Mouse (Mus musculus) midbrain, embryonic 16.5 days (tissue): ENCODE measurements at regions not wholly inside any gene's neighbourhood (a gene's known extent, or its start where the extent isn't known, plus 50 kb on each side); places are given as distances from the start of the nearest gene placed in this dataset.

Source experiments
- ATAC-seq: fragments of 200-750 bp; cut with Nextera tagmentation; 2 replicates; pipeline ENCODE4 v1.8.0; 2017; ENCODE audit warnings: moderate TSS enrichment
- H3K27ac ChIP-seq: fragments of 300-500 bp; sonication (generic); 2 replicates; pipeline ENCODE4 v1.5.1; 2014; ENCODE audit warnings: mild to moderate bottlenecking, low read length, mixed read lengths
- H3K27me3 ChIP-seq: fragments of 300-500 bp; sonication (generic); 2 replicates; pipeline ENCODE4 v1.6.1; 2014; ENCODE audit warnings: low read depth, low read length, mixed read lengths; ENCODE audit not compliant: control insufficient read depth, insufficient read depth
- H3K36me3 ChIP-seq: fragments of 300-500 bp; sonication (generic); 2 replicates; pipeline ENCODE4 v1.6.1; 2014; ENCODE audit warnings: mild to moderate bottlenecking, low read length, moderate library complexity, mixed read lengths; ENCODE audit not compliant: control insufficient read depth, insufficient read depth
- H3K4me1 ChIP-seq: fragments of 300-500 bp; sonication (generic); 2 replicates; pipeline ENCODE4 v1.6.1; 2014; ENCODE audit warnings: mild to moderate bottlenecking, low read length, mixed read lengths; ENCODE audit not compliant: control insufficient read depth, insufficient read depth
- H3K4me2 ChIP-seq: fragments of 300-500 bp; sonication (generic); 2 replicates; pipeline ENCODE4 v1.6.1; 2014; ENCODE audit warnings: mild to moderate bottlenecking, low read length, mixed read lengths
- H3K4me3 ChIP-seq: fragments of 300-500 bp; sonication (generic); 2 replicates; pipeline ENCODE4 v1.5.1; 2014; ENCODE audit warnings: low read depth, mild to moderate bottlenecking, low read length, moderate library complexity, mixed read lengths
- H3K9ac ChIP-seq: fragments of 300-500 bp; sonication (generic); 2 replicates; pipeline ENCODE4 v1.6.1; 2014; ENCODE audit warnings: low read depth, low read length, mixed read lengths
- H3K9me3 ChIP-seq: fragments of 300-500 bp; sonication (generic); replicated peaks from 2 replicates; pipeline ENCODE4 v1.6.1; 2014; ENCODE audit warnings: mild to moderate bottlenecking, low read length, mixed read lengths; ENCODE audit not compliant: control insufficient read depth, poor library complexity, severe bottlenecking
- WGBS: fragments of 180-500 bp; shearing (Covaris S2); extraction: QIAGEN DNeasy Blood & Tissue Kit; methylation state at CpG from one replicate; pipeline ENCODE4 v1.1.7; 2014; 5-methylcytosine and 5-hydroxymethylcytosine counted together

GRCm38 (mm10) chr8:35877581-35877980 is 112.0 kb downstream of the Gm19410 start:
- H3K9me3 ChIP-seq: no peaks in the 10 kb centered on the region
- H3K27me3 ChIP-seq: no peaks in the 10 kb centered on the region
- ATAC-seq: no peak
- H3K4me3 ChIP-seq: no peak overlapping the region
- WGBS: 71% methylated on average over 2 of the region's 2 CpGs
- no peak overlapping the region for H3K9ac ChIP-seq
- H3K27ac ChIP-seq: no peak overlapping the region
- no peaks in the 10 kb centered on the region for H3K36me3 ChIP-seq
- no peak overlapping the region for H3K4me2 ChIP-seq
- peaks cover 20% of the 10 kb centered on the region for H3K4me1 ChIP-seq

- Histone ChIP-seq H3K4me2 (no peak overlapping the region), H3K4me3 (no peak overlapping the region), H3K27ac (0 out of 2 replicates have a peak overlapping the region, but pooled peaks have one; percentile 17), H3K4me1 (peaks cover 28% of the 10 kb centered on the region), H3K36me3 (no peaks in the 10 kb centered on the region), H3K9ac (no peak overlapping the region), H3K27me3 (no peaks in the 10 kb centered on the region), H3K9me3 (no peaks in the 10 kb centered on the region)
- 75% methylated on average over 5 of the region's 5 CpGs for WGBS
- ATAC-seq: no peak
Measured at GRCm38 (mm10) chr8:35881810-35882209, 116.2 kb downstream of the Gm19410 start.

- 8% methylated on average over 12 of the region's 12 CpGs for WGBS
- Histone ChIP-seq H3K27me3 (no peaks in the 10 kb centered on the region), H3K4me2 (peak overlapping the region; percentile 47), H3K4me1 (peaks cover 28% of the 10 kb centered on the region), H3K36me3 (no peaks in the 10 kb centered on the region), H3K27ac (peak overlapping the region; percentile 81), H3K9ac (peak overlapping the region; percentile 53), H3K4me3 (no peak overlapping the region), H3K9me3 (no peaks in the 10 kb centered on the region)
- ATAC-seq: peak; percentile 80
Measured at GRCm38 (mm10) chr8:35882638-35883455, 117.3 kb downstream of the Gm19410 start.

- H3K27me3 ChIP-seq: no peaks in the 10 kb centered on the region
- H3K9me3 ChIP-seq: no peaks in the 10 kb centered on the region
- H3K9ac ChIP-seq: 0 out of 2 replicates have a peak overlapping the region, but pooled peaks have one; percentile 27
- 19% methylated on average over 1 of the region's 1 CpGs for WGBS
- peak overlapping the region; percentile 81 for H3K27ac ChIP-seq
- peak overlapping the region; percentile 47 for H3K4me2 ChIP-seq
- no peak overlapping the region for H3K4me3 ChIP-seq
- ATAC-seq: peak; percentile 68
- peaks cover 28% of the 10 kb centered on the region for H3K4me1 ChIP-seq
- H3K36me3 ChIP-seq: no peaks in the 10 kb centered on the region
Measured at GRCm38 (mm10) chr8:35883456-35883780, 117.8 kb downstream of the Gm19410 start.

GRCm38 (mm10) chr8:35884545-35884944 is 119.0 kb downstream of the Gm19410 start:
- no peaks in the 10 kb centered on the region for H3K27me3 ChIP-seq
- H3K4me2 ChIP-seq: no peak overlapping the region
- H3K27ac ChIP-seq: no peak overlapping the region
- no peaks in the 10 kb centered on the region for H3K9me3 ChIP-seq
- no peaks in the 10 kb centered on the region for H3K36me3 ChIP-seq
- no peak overlapping the region for H3K9ac ChIP-seq
- ATAC-seq: no peak
- no peak overlapping the region for H3K4me3 ChIP-seq
- 76% methylated on average over 6 of the region's 6 CpGs for WGBS
- H3K4me1 ChIP-seq: peaks cover 28% of the 10 kb centered on the region

GRCm38 (mm10) chr8:35890083-35890482 is 124.5 kb downstream of the Gm19410 start:
- WGBS: 78% methylated on average over 4 of the region's 4 CpGs
- Histone ChIP-seq H3K36me3 (no peaks in the 10 kb centered on the region), H3K4me2 (no peak overlapping the region), H3K4me3 (no peak overlapping the region), H3K27ac (no peak overlapping the region), H3K4me1 (no peaks in the 10 kb centered on the region; the same call in 1 of the 2 replicates), H3K27me3 (no peaks in the 10 kb centered on the region), H3K9me3 (no peaks in the 10 kb centered on the region), H3K9ac (no peak overlapping the region)
- ATAC-seq: no peak

GRCm38 (mm10) chr8:35891769-35892168 is 126.2 kb downstream of the Gm19410 start:
- ATAC-seq: no peak
- Histone ChIP-seq H3K27me3 (no peaks in the 10 kb centered on the region), H3K9me3 (no peaks in the 10 kb centered on the region), H3K4me1 (no peaks in the 10 kb centered on the region; the same call in 1 of the 2 replicates), H3K36me3 (no peaks in the 10 kb centered on the region), H3K27ac (no peak overlapping the region), H3K4me3 (no peak overlapping the region), H3K9ac (no peak overlapping the region), H3K4me2 (no peak overlapping the region)
- 67% methylated on average over 6 of the region's 6 CpGs for WGBS

- ATAC-seq: no peak
- Histone ChIP-seq H3K4me1 (0 out of 2 replicates have a peak, but pooled peaks cover 2% of the 10 kb centered on the region), H3K36me3 (no peaks in the 10 kb centered on the region), H3K4me2 (no peak overlapping the region), H3K9me3 (no peaks in the 10 kb centered on the region), H3K27ac (no peak overlapping the region), H3K9ac (no peak overlapping the region), H3K27me3 (no peaks in the 10 kb centered on the region), H3K4me3 (no peak overlapping the region)
- 89% methylated on average over 3 of the region's 3 CpGs for WGBS
Measured at GRCm38 (mm10) chr8:35898493-35898892, 132.9 kb downstream of the Gm19410 start.

- Histone ChIP-seq H3K4me1 (0 out of 2 replicates have a peak, but pooled peaks cover 2% of the 10 kb centered on the region), H3K4me3 (no peak overlapping the region), H3K27me3 (no peaks in the 10 kb centered on the region), H3K4me2 (no peak overlapping the region), H3K36me3 (no peaks in the 10 kb centered on the region), H3K27ac (no peak overlapping the region), H3K9ac (no peak overlapping the region), H3K9me3 (no peaks in the 10 kb centered on the region)
- 91% methylated on average over 7 of the region's 7 CpGs for WGBS
- no peak for ATAC-seq
Measured at GRCm38 (mm10) chr8:35901490-35901889, 135.9 kb downstream of the Gm19410 start.
